Mouse (Mus musculus): ENCODE data around the gene Phf21b. TPM values are rescaled to one million over a fixed set of nuclear protein-coding genes. Genes with fewer than 3 reads are reported as not detected.
"Not testable (repeated sequence)": the region's sequence is repeated elsewhere in the genome, so short reads cannot be mapped to it uniquely, and the experiment has no call there.

Phf21b gene
- polyA plus RNA-seq, 1 experiment = 4.4 TPM

GRCm38 (mm10) chr15:84793649-84794048 lies 62.2 kb downstream of the Phf21b start:
- 91% methylated on average over 5 of the region's 5 CpGs for WGBS
- DNase-seq (ENCODE audit: low read depth, low spot score) = no peak

DNA sequence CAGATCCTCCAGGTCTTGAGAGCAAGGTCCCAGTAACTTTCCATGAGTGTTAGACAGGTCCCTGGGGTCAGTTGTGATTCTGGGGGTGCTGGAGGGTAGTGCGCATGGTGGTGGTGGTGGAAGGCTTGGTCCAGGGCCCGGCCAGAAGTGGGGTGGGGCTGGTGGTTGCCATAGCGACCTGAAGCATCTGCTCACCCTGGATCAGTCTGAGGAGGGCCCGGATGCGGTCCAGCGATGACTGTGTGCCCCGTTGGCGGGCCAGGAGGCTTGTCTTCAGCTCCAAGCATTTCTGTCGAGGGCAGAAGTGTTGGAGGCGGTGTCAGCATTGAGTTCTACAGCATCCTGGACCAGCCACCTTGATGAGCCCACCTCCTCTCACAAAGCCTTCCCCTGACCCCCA lies 68.7 kb downstream of the Phf21b start:
- WGBS = 82% methylated on average over 10 of the region's 10 CpGs

GRCm38 (mm10) chr15:84784812-84785211 lies 71.0 kb downstream of the Phf21b start:
- WGBS = 93% methylated on average over 16 of the region's 16 CpGs

More for the DNA sequence above, 68.7 kb downstream of the Phf21b start:
- DNase-seq (ENCODE audit: low read depth, low spot score) = no peak

GRCm38 (mm10) chr15:84778587-84778986 lies 77.3 kb downstream of the Phf21b start:
- no peak for DNase-seq (ENCODE audit: low read depth, low spot score)
- WGBS = 42% methylated on average over 5 of the region's 5 CpGs

More at GRCm38 (mm10) chr15:84784812-84785211, 71.0 kb downstream of the Phf21b start:
- no peak for DNase-seq (ENCODE audit: low read depth, low spot score)

DNA sequence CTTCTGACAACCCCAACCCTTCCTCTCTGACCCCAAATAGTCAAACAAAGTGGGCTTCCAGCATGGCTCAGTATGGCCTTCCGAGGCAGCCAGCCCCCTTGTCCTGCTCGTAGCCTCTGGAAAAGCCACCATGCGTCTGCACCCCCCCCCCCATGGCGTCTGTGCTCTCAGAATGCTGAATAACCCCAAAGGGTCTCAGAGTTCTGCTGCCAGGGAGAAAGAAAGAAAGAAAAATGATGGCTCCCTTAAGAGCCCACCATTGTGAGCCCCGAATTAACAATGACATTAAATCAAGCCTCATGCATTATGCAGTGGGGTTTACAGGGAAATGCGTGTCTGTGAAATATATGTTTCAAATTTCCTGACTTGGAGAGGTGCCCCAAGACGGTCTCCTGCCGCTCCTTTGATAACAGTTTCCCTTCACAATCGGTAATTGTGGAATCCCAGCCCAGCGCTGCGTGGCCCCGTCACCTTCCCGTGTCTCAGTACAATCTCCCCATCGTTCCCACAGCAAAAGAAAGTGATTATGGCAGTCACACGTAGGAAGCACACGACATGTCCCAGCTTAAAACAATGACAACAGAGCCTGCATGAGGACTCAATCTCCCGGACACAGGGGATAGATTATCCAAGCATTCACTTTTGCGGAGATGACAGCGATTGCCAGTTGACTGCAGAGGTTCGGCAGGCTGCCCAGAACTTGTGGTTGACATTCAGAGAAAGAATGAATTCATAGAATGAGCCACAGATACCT lies 80.3 kb downstream of the Phf21b start:
- no peak for DNase-seq (ENCODE audit: low read depth, low spot score)
- 67% methylated on average over 20 of the region's 20 CpGs for WGBS

DNA sequence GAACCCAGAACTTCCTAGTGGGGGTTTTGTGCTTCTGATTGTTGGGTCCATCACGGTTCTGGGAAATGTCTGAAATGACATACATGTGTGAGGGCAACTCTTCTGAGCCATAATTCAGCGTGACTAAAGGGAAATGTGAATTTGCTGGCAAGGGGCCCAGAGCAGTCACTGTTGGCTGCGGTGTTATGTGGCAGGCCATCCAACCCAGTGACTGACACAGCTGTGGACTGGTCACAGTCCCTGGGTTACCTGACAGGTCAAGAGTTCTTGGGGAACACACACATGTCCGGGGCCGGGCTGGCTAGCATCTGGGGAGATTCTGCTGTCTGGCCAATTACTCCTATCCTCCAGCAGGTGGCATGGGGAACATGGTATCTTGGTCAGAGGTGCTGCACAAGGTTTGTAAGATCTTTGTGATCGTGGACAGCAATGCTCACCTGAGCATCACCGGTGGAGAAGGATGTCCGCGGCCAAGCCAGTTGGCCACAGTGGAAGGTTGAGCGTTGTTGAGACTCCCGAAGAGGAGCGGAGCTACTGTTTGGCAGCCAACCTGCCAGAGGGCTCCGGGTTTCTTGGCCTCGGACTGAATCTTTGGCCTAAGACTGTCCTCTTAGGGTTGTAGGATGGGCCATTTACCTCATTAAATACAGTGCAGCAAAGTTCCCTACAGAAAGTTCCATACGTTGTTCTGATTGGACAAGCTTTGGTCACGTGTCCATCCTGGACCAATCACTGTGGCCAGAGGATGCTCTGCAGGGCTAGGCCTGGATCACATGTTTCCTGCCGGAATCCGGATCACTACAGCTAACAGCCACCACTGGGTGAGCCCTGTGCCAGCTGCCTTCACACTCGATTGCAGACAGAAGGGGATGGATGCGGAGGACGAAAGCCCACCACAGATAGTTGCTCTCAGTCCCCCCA lies 83.4 kb downstream of the Phf21b start:
- no peak for DNase-seq (ENCODE audit: low read depth, low spot score)
- WGBS = 72% methylated on average over 21 of the region's 21 CpGs

DNA sequence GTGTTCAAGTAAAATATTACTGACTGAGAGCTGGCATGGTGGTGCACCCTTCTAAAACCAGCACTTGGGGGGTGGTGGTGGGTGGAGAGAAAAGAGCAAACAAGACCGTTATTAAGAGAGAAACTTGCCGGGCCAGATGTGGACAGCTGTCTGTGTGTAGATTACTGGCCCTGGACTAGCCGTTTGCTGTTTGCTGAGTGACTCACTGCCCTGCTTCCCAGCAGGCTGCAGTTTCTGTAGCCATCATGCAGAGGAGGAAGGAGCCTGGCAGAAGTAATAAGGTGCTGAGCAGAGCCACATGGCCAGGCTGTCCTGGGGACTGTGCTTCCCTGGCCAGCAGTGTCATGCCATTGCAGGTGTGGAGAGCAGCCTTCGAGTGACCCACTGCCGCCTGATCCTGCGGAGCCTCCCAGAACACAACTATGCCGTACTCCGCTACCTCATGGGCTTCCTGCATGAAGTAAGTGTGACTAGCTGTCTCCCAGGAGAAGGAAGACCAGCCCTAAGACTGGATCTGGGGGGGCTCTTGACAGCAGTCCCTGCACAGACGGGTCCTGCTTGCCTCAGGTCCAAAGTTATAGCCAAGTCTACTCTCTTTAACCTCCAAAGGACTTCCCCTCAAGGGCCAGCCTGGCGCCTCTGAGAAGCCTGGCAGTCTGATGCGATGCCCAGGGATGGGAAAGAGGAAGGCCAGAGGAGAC lies 86.1 kb downstream of the Phf21b start:
- 51% methylated on average over 11 of the region's 11 CpGs for WGBS
- no peak for DNase-seq (ENCODE audit: low read depth, low spot score)

- DNase-seq (ENCODE audit: low read depth, low spot score) = not testable (repeated sequence)
- WGBS = 79% methylated on average over 4 of the region's 4 CpGs
Observed at GRCm38 (mm10) chr15:84768531-84768930, 87.3 kb downstream of the Phf21b start.

- DNase-seq (ENCODE audit: low read depth, low spot score) = no peak
- WGBS = 54% methylated on average over 10 of the region's 10 CpGs
Observed at GRCm38 (mm10) chr15:84766621-84767020, 89.2 kb downstream of the Phf21b start.

DNA sequence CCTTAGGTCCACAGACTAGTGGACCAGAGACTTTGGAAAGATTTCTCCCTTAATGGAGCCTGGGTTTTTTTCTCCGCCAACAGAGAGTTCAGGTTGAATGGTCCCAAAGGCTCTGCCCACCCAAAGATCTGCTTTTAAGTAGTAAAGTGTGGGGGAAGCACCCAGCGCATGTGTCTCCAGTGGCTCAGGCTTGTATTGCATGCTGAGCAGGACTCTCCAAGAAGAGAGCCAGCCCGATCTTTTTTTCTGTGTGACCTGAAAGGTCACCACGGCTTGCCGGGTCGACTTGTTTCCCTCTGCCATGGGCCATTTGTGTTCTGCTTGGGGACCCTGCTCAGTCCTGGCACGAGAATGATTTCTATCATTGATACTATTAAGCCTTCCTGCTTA lies 92.4 kb downstream of the Phf21b start:
- 59% methylated on average over 7 of the region's 7 CpGs for WGBS
- DNase-seq (ENCODE audit: low read depth, low spot score) = no peak

DNA sequence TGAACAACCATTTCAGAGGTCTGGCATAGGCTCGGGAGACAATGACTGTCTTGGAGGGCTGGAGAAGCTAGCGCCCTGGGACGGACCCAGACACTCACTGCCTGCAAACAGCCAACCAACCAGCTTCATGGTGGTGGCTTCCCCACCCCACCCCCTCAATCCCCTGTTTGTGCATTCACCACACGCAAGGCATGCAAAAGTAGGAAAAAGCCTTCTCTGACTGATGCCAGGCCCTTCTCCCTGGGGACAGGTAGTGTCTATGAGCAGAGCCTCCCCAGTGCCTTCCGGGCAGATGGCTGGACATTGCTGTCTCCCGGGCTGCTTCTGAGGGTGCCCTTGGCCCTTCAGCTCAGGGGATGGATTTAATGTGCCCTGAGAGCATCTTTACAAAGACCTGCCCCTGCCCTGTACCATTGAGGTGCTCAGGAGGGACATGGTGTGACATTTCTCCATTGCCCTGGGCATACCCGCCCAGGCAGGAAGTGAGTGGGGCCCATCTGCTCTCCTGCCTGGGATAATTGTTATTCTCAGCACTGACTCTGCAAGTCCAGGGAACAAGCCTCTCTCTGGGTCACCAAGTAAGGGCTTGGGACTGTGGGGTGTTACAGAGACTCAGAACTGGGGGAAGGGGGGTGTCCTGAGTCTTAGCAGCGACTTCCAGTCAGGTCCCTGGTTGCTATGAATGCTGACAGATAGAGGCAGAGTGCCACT lies 93.0 kb downstream of the Phf21b start:
- DNase-seq (ENCODE audit: low read depth, low spot score) = no peak
- 90% methylated on average over 8 of the region's 8 CpGs for WGBS

GRCm38 (mm10) chr15:84758493-84758892 lies 97.4 kb downstream of the Phf21b start:
- WGBS = 42% methylated on average over 4 of the region's 4 CpGs
- DNase-seq (ENCODE audit: low read depth, low spot score) = no peak

- DNase-seq (ENCODE audit: low read depth, low spot score) = no peak
- 43% methylated on average over 22 of the region's 22 CpGs for WGBS
Observed at GRCm38 (mm10) chr15:84756426-84756825, 99.4 kb downstream of the Phf21b start.

- 36% methylated on average over 3 of the region's 3 CpGs for WGBS
- DNase-seq (ENCODE audit: low read depth, low spot score) = peak; percentile 38
Observed at GRCm38 (mm10) chr15:84754987-84755386, 100.9 kb downstream of the Phf21b start.

DNA sequence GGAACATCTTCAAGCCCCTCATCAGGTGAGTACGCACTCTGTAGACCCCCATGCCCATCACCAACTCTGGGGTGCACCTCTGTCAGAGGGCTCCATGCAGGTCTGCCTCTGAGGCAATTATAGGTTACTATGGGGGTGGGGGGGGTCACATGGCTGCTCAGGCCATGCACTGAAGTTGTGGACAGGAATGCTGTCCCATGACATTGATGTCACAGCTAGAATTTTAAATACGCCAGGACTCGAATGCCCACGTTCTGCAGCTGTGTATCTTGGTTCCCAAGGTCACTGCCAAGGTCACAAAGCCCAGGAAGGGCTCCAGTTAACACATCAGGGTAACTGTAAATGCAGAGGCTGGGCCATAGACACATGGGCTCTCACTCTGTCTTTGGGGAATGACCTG lies 110.0 kb downstream of the Phf21b start:
- WGBS = 91% methylated on average over 4 of the region's 4 CpGs

DNA sequence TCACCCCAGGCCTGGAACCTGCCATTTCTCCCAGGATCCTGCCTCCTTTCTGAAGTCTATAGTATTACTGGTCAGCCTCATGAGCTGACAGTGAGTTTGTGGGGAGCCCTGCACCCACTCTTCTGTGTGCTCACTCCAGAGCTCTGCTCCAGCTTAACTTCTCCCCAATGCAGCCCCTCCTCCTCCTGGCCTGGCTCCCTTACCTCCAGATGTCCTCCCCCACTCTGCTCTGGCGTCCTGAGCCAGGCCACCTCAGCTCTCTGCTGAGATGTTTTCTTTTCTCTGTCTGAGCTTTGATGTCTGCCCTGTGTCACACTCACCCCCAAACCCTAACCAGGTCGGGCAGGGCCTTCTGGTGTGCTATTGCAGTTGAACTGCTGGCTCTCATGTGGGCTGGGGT lies 111.5 kb downstream of the Phf21b start:
- no peak for DNase-seq (ENCODE audit: low read depth, low spot score)
- 41% methylated on average over 2 of the region's 2 CpGs for WGBS

More for the DNA sequence above, 110.0 kb downstream of the Phf21b start:
- no peak for DNase-seq (ENCODE audit: low read depth, low spot score)

DNA sequence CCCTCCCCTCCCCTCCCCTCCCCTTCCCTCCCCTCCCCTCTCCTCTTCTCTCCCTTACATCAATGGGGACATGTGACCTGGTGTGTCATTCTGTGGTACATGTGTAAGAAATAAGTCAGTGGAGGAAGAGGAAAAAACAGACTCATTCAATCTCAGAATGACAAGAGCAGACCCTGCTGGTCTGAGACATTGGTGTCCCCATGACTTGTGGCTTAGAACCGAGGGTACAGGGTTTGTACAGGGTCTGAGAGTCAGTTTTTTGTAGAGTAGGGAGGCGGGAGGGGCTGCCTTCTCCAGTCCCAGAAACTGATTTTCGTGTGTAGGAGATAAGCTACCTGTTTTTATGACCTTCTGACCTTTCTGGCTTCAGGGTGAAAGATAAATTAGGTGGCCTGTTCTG lies 112.5 kb downstream of the Phf21b start:
- no peak for DNase-seq (ENCODE audit: low read depth, low spot score)
- 26% methylated on average over 3 of the region's 3 CpGs for WGBS

DNA sequence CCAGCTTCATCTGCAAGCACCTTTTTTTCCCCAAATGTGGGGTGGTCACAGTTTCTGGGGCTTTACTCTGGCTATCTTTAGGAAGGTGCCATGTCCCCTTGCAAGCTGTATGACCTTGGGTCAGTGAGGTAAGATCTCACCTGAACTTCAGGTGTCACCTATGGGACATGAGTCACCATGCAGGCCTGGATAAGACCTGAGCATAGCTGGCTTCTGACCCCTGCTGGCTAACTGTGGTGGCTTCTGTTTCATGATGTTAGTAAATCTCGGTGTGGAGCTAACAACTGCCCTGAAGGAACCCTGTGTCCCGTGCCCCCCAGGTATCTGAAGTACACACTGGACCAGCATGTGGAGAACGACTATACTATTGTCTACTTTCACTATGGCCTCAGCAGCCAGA lies 114.3 kb downstream of the Phf21b start:
- 63% methylated on average over 3 of the region's 3 CpGs for WGBS
- DNase-seq (ENCODE audit: low read depth, low spot score) = no peak

- 93% methylated on average over 7 of the region's 7 CpGs for WGBS
- no peak for DNase-seq (ENCODE audit: low read depth, low spot score)
Observed at GRCm38 (mm10) chr15:84738246-84738645, 117.6 kb downstream of the Phf21b start.

DNA sequence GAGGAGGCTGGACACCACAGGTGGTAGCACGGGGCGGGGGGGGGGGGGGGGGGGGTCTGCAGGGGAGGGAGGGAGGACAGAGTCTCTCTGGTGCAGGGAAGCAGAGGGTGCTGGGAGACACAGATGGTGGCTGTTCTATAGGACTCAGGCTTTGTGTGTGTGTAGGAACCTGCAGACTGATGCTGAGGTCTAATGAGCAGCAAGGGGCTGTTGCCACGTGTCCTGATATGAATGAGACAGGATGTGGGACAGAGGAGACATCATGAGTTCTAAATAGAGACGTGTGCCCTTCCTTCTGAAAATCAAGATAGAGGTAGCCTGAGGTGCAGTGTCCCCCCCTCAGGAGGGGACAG lies 118.9 kb downstream of the Phf21b start:
- no peak for DNase-seq (ENCODE audit: low read depth, low spot score)
- WGBS = 68% methylated on average over 3 of the region's 4 CpGs

Measured in large intestine, adult 2 months (tissue).